Mouse (Mus musculus): ENCODE data around the gene Gcnt2.
"Not testable (repeated sequence)": the region's sequence is repeated elsewhere in the genome, so short reads cannot be mapped to it uniquely, and the experiment has no call there.

Gene Gcnt2

GRCm38 (mm10) chr13:40868844-40869587 lies 9.5 kb downstream of the Gcnt2 start:
- DNase-seq (ENCODE audit: low spot score in 2 of 2), result no peak

DNA sequence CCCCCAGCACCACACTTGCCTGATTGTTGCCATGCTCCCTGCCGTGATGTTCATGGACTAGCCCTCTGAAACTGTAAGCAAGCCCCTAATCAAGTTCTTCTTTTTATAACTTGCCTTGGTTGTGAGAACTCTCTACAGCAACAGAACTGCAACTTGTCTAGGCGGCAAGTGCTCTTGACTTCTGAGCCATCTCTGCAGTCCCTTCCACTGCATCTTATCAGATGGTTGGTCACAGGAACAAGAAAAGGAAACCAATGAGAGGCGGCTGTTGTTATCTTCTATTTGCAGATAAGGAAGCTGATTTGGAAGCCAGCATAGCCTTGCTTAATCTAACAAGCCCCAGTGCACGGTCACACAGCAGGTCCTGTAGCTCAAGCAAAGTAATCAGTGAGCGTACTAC lies 14.5 kb downstream of the Gcnt2 start:
- no peak for DNase-seq (ENCODE audit: low spot score in 2 of 2)

DNA sequence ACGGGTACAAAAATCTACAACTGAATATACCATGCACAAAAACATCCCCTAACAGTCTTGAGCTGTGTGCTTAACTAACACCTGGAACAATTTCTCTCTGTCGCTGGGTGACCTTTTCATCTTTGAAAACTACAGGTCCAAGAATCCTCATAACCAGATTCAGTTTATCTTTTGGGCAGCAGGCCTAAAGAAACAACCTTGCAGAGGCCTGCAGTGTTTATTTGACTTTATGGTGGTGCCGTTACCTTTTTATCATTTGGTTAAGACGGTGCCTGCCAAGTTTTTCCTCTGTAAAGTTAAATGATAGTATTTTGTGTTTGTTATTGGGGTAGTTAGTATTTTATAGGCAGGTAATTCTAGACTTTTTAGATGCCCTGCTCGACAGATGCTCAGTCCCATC lies 15.9 kb downstream of the Gcnt2 start:
- no peak for DNase-seq (ENCODE audit: low spot score in 2 of 2)

DNA sequence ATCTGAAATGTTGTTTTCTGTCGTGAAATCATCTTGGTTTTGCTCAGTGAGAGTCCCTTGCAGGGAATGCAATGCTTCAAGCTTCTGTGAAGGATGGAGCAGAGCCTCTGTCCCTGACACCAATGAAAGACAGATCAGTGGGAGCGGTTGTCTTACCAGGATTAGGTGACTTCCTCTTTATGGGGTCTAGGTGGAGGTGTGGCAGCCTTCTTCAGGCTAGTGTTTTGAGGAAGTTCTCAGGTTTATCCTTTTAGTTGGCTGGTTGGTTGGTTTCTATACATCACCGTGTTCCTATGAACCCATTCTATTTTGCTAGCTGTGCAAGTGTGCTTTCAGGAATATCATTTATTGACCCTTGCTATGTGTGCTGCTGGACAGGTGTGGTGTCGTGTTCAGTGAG lies 18.0 kb downstream of the Gcnt2 start:
- no peak for DNase-seq (ENCODE audit: low spot score in 2 of 2)

DNA sequence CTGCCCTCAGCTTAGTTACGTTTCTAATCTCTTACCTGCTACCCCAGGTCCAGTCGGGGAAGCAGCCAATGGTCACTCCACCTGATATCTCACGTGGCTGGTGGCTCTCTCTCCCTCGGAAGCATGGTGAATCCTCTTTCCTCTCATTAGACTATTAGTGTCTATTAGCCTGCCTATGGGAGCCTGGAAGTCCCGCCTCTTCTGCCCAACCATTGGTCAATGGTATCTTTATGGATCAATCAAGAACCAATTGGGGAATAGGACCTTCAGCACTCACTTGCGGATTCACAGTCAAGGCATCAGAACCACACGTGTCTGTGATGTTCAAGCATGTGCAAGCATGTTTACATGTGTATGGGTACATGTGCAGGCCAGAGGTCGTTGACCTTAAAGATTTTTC lies 21.0 kb downstream of the Gcnt2 start:
- DNase-seq (ENCODE audit: low spot score in 2 of 2), result no peak

GRCm38 (mm10) chr13:40882606-40883005 lies 23.1 kb downstream of the Gcnt2 start:
- DNase-seq (ENCODE audit: low spot score in 2 of 2), result no peak

- no peak for DNase-seq (ENCODE audit: low spot score in 2 of 2)
Measured at GRCm38 (mm10) chr13:40883903-40884302, 24.3 kb downstream of the Gcnt2 start.

DNA sequence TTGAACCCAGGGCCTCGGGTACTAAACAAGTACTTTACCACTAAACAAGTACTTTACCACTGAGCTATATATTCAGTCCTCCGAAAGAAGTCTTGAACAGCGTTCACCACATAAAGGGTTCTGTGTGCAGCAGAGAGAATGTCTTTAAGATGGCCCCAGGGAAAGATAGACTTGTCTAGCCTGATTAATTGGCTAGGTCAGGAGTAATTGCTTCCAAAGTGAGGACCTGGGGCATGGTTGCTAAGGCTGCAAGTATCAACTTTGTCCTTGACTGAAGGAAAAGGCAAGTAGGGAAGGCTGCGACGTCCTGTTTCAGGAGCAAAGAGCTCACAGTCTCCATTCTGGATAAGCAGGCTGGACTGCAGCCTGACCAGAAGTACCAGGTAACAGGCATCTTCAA lies 25.3 kb downstream of the Gcnt2 start:
- no peak for DNase-seq (ENCODE audit: low spot score in 2 of 2)

DNA sequence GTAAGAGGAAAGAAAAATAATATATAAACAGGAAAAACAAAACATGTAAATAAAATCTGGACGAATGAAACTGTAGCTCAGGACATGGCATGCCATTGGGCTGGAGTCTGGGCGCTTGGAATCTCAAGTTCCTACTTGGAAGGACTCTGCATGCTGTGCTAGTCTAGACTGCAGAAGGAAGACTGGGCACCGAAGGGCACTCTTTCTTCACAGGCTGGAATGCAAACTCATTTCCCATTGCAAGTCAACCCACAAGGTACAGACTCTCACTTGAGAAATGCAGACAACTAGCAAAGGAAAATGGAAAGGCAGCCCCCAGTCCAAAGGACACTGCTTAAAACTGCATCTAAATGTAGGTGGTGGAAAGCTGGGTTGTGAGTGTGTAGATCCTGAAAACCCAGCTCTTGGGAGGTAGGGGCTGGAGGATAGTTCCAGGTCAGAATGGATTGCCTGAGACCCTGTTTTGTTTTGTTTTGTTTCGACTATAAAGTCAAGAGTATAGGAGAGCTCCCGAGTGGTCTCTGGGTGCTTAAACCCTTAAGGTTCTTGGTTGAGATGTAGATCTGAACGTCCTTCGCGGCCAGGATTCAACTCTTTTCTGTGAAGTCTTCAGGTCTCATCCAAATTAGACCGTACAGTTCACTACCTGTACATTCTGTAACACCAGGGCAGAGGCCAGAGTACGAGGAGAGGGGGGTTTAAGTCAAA lies 26.5 kb downstream of the Gcnt2 start:
- DNase-seq (ENCODE audit: low spot score in 2 of 2), result no peak

DNA sequence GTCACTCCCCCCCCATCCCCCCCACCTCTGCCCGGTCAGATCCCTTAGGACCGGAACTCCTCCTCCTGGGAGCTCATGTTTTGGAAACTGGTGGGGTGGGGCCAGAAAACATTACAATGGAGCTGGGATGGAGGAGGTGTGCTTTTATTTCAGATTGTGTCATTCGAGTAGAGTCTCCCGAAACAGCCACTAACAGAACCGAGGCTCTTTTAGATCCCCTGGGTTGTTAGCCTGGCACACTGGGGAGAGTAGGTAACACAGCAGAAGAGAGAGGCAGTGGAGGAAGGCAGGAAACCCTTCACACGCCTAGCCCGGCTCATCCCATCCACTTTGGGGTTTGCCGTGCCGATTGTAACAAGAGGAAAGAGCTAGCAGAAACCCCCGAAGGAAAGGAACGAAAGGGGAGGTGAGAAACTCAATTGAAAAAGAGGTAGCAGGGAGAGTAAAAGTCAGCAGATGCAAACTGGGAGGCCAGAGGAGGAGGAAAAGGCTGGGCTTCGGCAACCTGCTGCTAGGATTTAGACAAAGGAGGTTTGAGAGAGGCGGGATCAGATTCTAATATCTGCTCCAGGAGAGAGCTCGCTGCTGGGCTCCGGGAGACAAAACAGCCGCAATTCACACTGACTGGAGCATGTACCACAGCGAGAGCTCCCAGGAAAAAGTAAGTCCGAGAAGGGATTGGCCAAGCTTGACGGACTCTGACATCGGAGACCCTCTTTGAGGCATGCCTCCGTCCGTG lies 27.3 kb downstream of the Gcnt2 start:
- no peak for DNase-seq (ENCODE audit: low spot score in 2 of 2)

DNA sequence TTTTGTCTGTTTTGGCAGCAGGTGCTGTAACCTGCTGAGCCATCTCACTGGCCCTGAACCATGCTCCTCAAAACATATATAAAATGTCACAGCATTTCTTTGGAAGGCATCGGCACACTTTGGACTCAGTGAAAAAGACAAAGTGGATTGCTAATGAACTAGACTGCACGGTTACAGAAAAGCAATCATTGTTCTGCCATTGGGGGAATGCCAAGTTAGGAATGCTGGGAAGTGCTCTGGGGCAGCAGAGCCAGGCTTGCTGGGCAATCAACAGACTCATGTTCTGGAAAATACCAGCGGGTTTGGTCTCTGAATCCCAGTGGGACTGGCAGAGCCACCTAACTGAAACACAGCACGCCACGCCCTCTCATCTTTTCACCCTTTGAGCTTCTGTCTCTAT lies 31.0 kb downstream of the Gcnt2 start:
- DNase-seq (ENCODE audit: low spot score in 2 of 2), result no peak

DNA sequence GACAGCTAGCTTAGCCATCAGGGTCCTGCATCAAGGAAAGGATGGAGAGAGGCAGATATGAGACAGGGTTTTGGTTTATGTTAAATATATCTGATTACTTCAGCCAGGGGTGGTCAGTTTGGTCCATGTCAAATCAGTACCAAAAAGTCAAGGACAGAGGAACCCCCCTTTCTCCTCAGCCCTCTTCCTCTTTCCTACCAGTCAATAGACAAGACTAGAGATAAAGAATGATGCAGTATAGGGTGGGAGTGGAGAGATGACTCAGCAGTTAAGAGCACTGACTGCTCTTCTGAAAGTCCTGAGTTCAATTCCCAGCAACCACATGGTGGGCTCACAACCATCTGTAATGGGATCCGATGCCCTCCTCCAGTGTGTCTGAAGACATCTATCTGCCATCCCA lies 31.8 kb downstream of the Gcnt2 start:
- DNase-seq (ENCODE audit: low spot score in 2 of 2), result not testable (repeated sequence)

GRCm38 (mm10) chr13:40892043-40892442 lies 32.5 kb downstream of the Gcnt2 start:
- no peak for DNase-seq (ENCODE audit: low spot score in 2 of 2)

GRCm38 (mm10) chr13:40892547-40892946 lies 33.0 kb downstream of the Gcnt2 start:
- DNase-seq (ENCODE audit: low spot score in 2 of 2), result no peak

- DNase-seq (ENCODE audit: low spot score in 2 of 2), result no peak
Measured at GRCm38 (mm10) chr13:40893573-40893972, 34.0 kb downstream of the Gcnt2 start.

GRCm38 (mm10) chr13:40898049-40898690 lies 38.6 kb downstream of the Gcnt2 start:
- DNase-seq (ENCODE audit: low spot score in 2 of 2), result not testable (repeated sequence)

GRCm38 (mm10) chr13:40898698-40899097 lies 39.1 kb downstream of the Gcnt2 start:
- DNase-seq (ENCODE audit: low spot score in 2 of 2), result no peak

- DNase-seq (ENCODE audit: low spot score in 2 of 2), result no peak
Measured at GRCm38 (mm10) chr13:40899349-40899993, 39.9 kb downstream of the Gcnt2 start.

DNA sequence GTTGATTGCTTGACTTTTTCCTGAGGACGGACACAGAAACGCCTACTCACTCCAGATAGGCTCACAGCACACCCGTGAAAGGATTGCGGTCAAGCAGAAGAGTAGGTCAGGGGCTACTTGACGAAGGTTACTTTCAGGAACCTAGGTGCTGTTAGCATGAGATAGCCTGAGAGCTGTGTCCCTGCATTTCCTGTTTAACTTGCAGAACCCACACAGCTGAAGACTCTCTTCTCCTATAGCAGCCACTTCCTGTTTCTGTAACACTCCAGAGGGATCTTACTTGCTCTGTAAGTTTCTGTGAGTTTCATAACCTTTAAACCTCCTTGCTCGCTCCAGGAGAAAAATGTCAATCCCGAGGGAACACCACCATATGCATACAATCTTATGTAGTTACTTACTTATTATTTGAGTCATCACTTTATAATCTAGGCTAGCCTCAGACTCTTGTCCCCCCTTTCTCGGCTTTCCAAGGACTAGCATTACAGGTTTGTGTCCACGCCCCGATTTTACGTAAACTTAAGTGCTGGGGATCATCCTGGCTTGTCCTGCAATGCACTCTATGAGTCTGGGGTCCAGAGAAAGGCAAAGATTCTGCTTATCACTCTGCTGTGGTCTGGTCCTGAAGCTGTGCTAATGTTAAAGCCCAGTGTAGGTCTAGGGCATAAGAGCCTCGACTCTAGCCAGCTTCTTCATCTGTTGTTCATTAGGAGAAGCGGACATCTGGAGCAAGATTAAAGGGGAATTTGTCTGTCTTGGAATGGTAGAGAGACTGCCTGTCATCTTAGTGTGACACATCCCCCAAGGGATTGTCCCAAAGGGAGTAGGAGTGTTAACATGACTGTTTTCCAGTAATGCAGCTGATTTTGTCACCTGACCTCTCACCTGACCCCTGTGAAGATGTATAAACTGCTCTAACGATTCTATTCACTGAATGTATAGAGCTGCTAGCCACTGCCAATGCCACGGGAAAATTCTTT lies 40.7 kb downstream of the Gcnt2 start:
- DNase-seq (ENCODE audit: low spot score in 2 of 2), result no peak

GRCm38 (mm10) chr13:40901263-40901662 lies 41.7 kb downstream of the Gcnt2 start:
- DNase-seq (ENCODE audit: low spot score in 2 of 2), result no peak

Data from spleen, postnatal 14 days (tissue).